Mouse (Mus musculus) myocyte (in vitro differentiated cells): ENCODE measurements around the gene Polr1a. TPM values are rescaled to one million over a fixed set of nuclear protein-coding genes. Genes with fewer than 3 reads are reported as not detected.
A peak's percentile ranks its signal among the peaks of the same experiment; 100 is the strongest.

Source experiments
- H3K27me3 ChIP-seq: one replicate; pipeline ENCODE4 v1.6.1; 2011; ENCODE audit not compliant: control insufficient read depth, insufficient read depth, insufficient read length
- H3K36me3 ChIP-seq: one replicate; pipeline ENCODE4 v1.6.1; 2011; ENCODE audit not compliant: control insufficient read depth, insufficient read depth
- H3K4me2 ChIP-seq: one replicate; pipeline ENCODE4 v1.6.1; 2011; ENCODE audit warnings: low read depth, control low read depth
- H3K4me3 ChIP-seq: one replicate; pipeline ENCODE4 v1.5.1; 2011; ENCODE audit warnings: mild to moderate bottlenecking, control low read depth, moderate library complexity
- H3K79me2 ChIP-seq: one replicate; pipeline ENCODE4 v1.6.1; 2011; ENCODE audit not compliant: control insufficient read depth, insufficient read depth
- H3ac ChIP-seq: one replicate; pipeline ENCODE4 v1.6.1; 2011; ENCODE audit not compliant: control insufficient read depth, insufficient read length
- CEBPB ChIP-seq: IDR thresholded peaks from 2 replicates; pipeline ENCODE4 v1.6.1; 2011; ENCODE audit warnings: mild to moderate bottlenecking, moderate library complexity; ENCODE audit not compliant: poor library complexity, insufficient read depth, severe bottlenecking
- E2F4 ChIP-seq: IDR thresholded peaks from one replicate; pipeline ENCODE4 v1.6.1; 2011; ENCODE audit warnings: mild to moderate bottlenecking, control low read depth, moderate library complexity; ENCODE audit not compliant: insufficient read depth
- MAX ChIP-seq: IDR thresholded peaks from one replicate; pipeline ENCODE4 v1.6.1; 2011; ENCODE audit warnings: low read depth, mild to moderate bottlenecking, control low read depth
- MYOD1 ChIP-seq, 3 experiments: IDR thresholded peaks; one replicate each; pipeline ENCODE4 v1.6.1; 2011; ENCODE audit warnings: control low read depth in 2 of 3, low read depth in 2 of 3, mild to moderate bottlenecking in 2 of 3, moderate library complexity in 1 of 3; ENCODE audit not compliant: insufficient read length in 2 of 3, control insufficient read depth in 1 of 3
- MYOG ChIP-seq, 3 experiments: IDR thresholded peaks; one replicate each; pipeline ENCODE4 v1.6.1; 2011; ENCODE audit warnings: control low read depth in 2 of 3, low read depth in 2 of 3, mild to moderate bottlenecking in 2 of 3; ENCODE audit not compliant: insufficient read length in 2 of 3, control insufficient read depth in 1 of 3, insufficient read depth in 1 of 3
- POLR2A ChIP-seq: IDR thresholded peaks from one replicate; pipeline ENCODE4 v1.6.1; 2011; ENCODE audit warnings: low read depth, mild to moderate bottlenecking, control low read depth, moderate library complexity; ENCODE audit not compliant: insufficient read length
- POLR2AphosphoS2 ChIP-seq: IDR thresholded peaks from one replicate; pipeline ENCODE4 v1.6.1; 2011; ENCODE audit warnings: low read depth, control low read depth; ENCODE audit not compliant: insufficient read length
- REST ChIP-seq: IDR thresholded peaks from one replicate; pipeline ENCODE4 v1.6.1; 2011; ENCODE audit warnings: mild to moderate bottlenecking, control low read depth, moderate library complexity; ENCODE audit not compliant: insufficient read depth, insufficient read length
- SRF ChIP-seq: IDR thresholded peaks from one replicate; pipeline ENCODE4 v1.6.1; 2011; ENCODE audit warnings: low read depth; ENCODE audit not compliant: control insufficient read depth, insufficient read length
- TCF12 ChIP-seq: IDR thresholded peaks from one replicate; pipeline ENCODE4 v1.6.1; 2011; ENCODE audit warnings: mild to moderate bottlenecking, control low read depth; ENCODE audit not compliant: poor library complexity, insufficient read depth, severe bottlenecking
- TCF3 ChIP-seq: IDR thresholded peaks from one replicate; pipeline ENCODE4 v1.6.1; 2011; ENCODE audit warnings: low read depth, control low read depth; ENCODE audit not compliant: insufficient read length
- USF1 ChIP-seq: IDR thresholded peaks from one replicate; pipeline ENCODE4 v1.6.1; 2011; ENCODE audit warnings: low read depth, mild to moderate bottlenecking, control low read depth, moderate library complexity
- polyA plus RNA-seq: library from polyadenylated mRNA; unstranded; fragments of >200 nt; fragmentation: generic; extraction: Trizol; gene quantifications from one replicate; pipeline ENCODE4 v1.2.1, GENCODE M21; 2012; ENCODE audit warnings: missing spikeins

The Polr1a gene
- 32.8 TPM for polyA plus RNA-seq

- H3K4me3 ChIP-seq: peak within 1 kb of the TSS; percentile 88
- no peaks in the 10 kb centered on the region for H3K27me3 ChIP-seq
- peaks cover 46% of the 10 kb centered on the region for H3K79me2 ChIP-seq
- TF ChIP-seq E2F4 (no peak), POLR2AphosphoS2 (peak; percentile 46), POLR2A (peak; percentile 58)
- H3ac ChIP-seq: peak within 1 kb of the TSS; percentile 87
- H3K4me2 ChIP-seq: peak within 1 kb of the TSS; percentile 96
- peaks cover 25% of the 10 kb centered on the region for H3K36me3 ChIP-seq
Observed at GRCm38 (mm10) chr6:71908481-71909381, at the start of gene Polr1a, which contains the start of gene Ptcd3. Polr1a (plus strand) TSS chr6:71909053. Ptcd3 (minus strand) TSS chr6:71908750.

DNA sequence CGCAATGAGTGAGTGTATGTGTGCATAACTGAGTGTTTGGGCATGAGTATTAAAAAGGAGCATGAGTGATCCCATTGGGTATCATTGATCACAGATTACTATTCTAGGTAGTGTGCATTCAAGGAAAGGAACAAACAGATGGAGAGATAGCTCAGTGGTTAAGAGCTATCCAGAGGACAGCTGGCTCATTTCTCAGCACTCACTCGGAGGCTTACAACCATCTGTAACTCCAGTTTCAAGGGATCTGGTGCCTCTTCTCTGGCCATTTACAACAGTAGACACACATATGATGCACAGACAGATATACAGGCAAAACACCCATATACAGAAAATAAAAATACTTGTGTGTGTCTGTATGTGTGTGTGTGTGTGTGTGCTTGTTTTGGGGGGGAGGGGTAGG lies 41.1 kb upstream of the Polr1a start:
- Histone ChIP-seq H3K36me3 (peaks cover 34% of the 10 kb centered on the region), H3K4me2 (no peak overlapping the region), H3K4me3 (no peak overlapping the region), H3K79me2 (no peaks in the 10 kb centered on the region), H3ac (no peak overlapping the region), H3K27me3 (no peaks in the 10 kb centered on the region)
- TF ChIP-seq POLR2AphosphoS2: no peak
- no peak for TF ChIP-seq SRF
- no peak for TF ChIP-seq MYOG (IDR thresholded peaks at IDR 0.05; ENCODE audit: control insufficient read depth in 1 of 3, insufficient read depth in 1 of 3, insufficient read length in 2 of 3, low read depth in 2 of 3)
- TF ChIP-seq REST: no peak
- TF ChIP-seq MAX: no peak
- TF ChIP-seq USF1: no peak
- TF ChIP-seq TCF3: no peak
- no peak for TF ChIP-seq TCF12
- TF ChIP-seq POLR2A: no peak

- H3K4me3 ChIP-seq: no peak overlapping the region
- H3K36me3 ChIP-seq: peaks cover 32% of the 10 kb centered on the region
- TF ChIP-seq TCF12: no peak
- no peak for TF ChIP-seq POLR2A
- TF ChIP-seq MYOG (IDR thresholded peaks at IDR 0.05; ENCODE audit: control insufficient read depth in 1 of 3, insufficient read depth in 1 of 3, insufficient read length in 2 of 3, low read depth in 2 of 3): no peak
- TF ChIP-seq MAX: no peak
- TF ChIP-seq REST: no peak
- TF ChIP-seq POLR2AphosphoS2: no peak
- no peak for TF ChIP-seq SRF
- TF ChIP-seq TCF3: no peak
- TF ChIP-seq MYOD1 (IDR thresholded peaks at IDR 0.05; ENCODE audit: control insufficient read depth in 1 of 3, insufficient read length in 2 of 3, low read depth in 2 of 3): no peak
- no peak for TF ChIP-seq E2F4
- no peak for TF ChIP-seq USF1
- TF ChIP-seq CEBPB: no peak
- H3K27me3 ChIP-seq: no peaks in the 10 kb centered on the region
- no peaks in the 10 kb centered on the region for H3K79me2 ChIP-seq
- H3K4me2 ChIP-seq: no peak overlapping the region
- H3ac ChIP-seq: no peak overlapping the region
Observed at GRCm38 (mm10) chr6:71868809-71869208, 40.0 kb upstream of the Polr1a start.

DNA sequence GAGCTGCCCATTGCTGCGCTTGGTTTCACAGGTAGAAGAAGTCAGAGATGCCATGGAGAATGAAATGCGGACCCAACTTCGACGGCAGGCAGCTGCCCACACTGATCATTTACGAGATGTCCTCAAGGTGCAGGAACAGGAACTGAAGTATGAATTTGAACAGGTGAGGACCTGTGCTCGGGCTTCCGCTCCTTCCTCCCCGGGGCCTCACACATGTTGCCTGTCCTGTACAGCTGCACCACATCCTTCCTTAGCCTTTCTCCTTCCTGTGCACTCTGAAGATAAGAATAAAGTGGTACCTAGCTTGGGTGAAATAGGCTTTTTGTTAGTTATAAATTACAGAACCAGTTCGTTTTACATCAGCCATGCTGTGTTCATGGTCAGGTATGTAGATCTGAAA lies 37.5 kb upstream of the Polr1a start:
- no peak for TF ChIP-seq MAX
- TF ChIP-seq USF1: no peak
- no peak for TF ChIP-seq POLR2A
- no peak for TF ChIP-seq REST
- TF ChIP-seq MYOD1 (IDR thresholded peaks at IDR 0.05; ENCODE audit: control insufficient read depth in 1 of 3, insufficient read length in 2 of 3, low read depth in 2 of 3): no peak
- TF ChIP-seq POLR2AphosphoS2: no peak
- TF ChIP-seq MYOG (IDR thresholded peaks at IDR 0.05; ENCODE audit: control insufficient read depth in 1 of 3, insufficient read depth in 1 of 3, insufficient read length in 2 of 3, low read depth in 2 of 3): no peak
- TF ChIP-seq TCF12: no peak
- TF ChIP-seq CEBPB: no peak
- no peak for TF ChIP-seq TCF3
- Histone ChIP-seq H3K4me3 (no peak overlapping the region), H3K4me2 (no peak overlapping the region), H3K79me2 (no peaks in the 10 kb centered on the region), H3ac (no peak overlapping the region), H3K36me3 (peaks cover 21% of the 10 kb centered on the region), H3K27me3 (no peaks in the 10 kb centered on the region)

DNA sequence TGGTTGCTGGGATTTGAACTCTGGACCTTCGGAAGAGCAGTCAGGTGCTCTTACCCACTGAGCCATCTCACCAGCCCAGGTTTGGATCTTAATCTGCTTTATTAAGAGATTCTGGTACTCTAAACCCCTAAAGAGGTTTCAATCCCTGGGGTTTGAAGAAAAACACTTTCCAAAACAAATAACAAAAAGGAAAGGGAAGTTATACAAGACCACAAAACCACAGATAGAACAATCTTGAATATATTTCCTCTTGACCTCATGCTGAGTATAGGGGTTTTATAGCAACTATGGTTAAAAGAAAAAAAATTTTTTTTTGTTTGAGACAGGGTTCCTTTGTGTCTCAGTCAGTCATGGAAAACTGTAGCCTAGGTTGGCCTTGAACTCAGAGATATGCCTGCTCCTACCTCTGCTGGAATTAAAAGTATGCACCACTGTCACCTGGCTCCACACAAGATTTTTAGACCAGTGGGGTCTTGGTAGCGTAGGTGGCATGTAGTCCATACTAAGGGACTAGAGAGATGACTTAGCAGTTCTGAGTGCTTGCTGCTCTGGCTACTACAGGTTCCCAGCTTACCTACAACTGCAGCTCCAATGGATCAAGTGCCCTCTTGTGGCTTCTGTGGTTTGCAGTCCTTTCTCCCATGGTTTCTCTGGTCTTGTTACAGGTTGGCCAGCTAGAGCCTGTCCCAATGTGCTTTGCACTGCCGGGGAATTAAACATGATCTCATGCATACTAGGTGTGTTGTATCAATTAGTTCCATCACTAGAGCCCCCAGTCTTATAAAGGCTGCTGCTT lies 30.7 kb upstream of the Polr1a start:
- Histone ChIP-seq H3K79me2 (no peaks in the 10 kb centered on the region), H3K4me3 (no peak overlapping the region), H3K4me2 (no peak overlapping the region), H3K36me3 (peaks cover 36% of the 10 kb centered on the region), H3ac (no peak overlapping the region), H3K27me3 (no peaks in the 10 kb centered on the region)
- no peak for TF ChIP-seq CEBPB
